Comparison of ENCODE assay signal across 14 mouse cellular contexts in the genomic region with DNA sequence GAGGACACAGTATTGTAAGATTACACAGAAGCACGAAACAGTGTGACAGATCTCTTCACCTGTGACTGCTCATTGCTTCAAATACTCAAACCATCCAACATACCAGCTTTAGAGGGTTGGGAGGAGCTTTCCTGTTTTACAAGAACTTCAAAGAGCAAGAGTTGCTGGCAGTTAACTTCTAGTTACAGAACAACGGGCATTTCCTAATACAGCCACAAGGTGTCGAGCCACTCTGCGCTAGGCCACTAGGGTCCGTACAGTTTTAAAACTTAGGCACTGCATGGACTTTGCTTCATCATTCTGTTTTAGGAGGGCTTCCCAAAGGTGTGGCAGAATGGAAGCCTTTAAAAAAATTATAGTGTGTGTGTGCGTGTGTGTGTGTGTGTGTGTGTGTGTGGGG. TPM values are rescaled to one million over a fixed set of nuclear protein-coding genes. Genes with fewer than 3 reads are reported as not detected.
DNase-seq lines count a peak whose midpoint lies in the region; ATAC-seq and TF ChIP-seq lines count a peak whose summit lies in the region.
"Had no signal": no experiment of that assay in that cellular context is flagged by ENCODE, and none has a peak within 500 bp of the region (broad histone marks: within the 10 kb centered on the region; RNA-seq: fewer than 3 reads in every experiment).

No protein-coding gene starts in this region.

- H3K4me2 ChIP-seq in kidney, embryonic 14.5 days (replicated peaks; ENCODE audit: low read depth, low read length), result no peak overlapping the region
- no peak overlapping the region for H3K4me2 ChIP-seq in lung, embryonic 14.5 days
- no peak overlapping the region for H3K4me2 ChIP-seq in forebrain, embryonic 13.5 days
- H3K4me2 ChIP-seq: limb, embryonic 13.5 days; neural tube, embryonic 13.5 days had no signal

- no peaks in the 10 kb centered on the region for H3K36me3 ChIP-seq in kidney, embryonic 14.5 days (ENCODE audit: control insufficient read depth, insufficient read depth, low read length)
- no peaks in the 10 kb centered on the region for H3K36me3 ChIP-seq in ES-Bruce4 (ENCODE audit: control insufficient read depth, insufficient read depth, low read length, poor library complexity, severe bottlenecking)
- H3K36me3 ChIP-seq in lung, embryonic 14.5 days (ENCODE audit: insufficient read depth), result peaks cover 4% of the 10 kb centered on the region; the same call in 1 of the 2 replicates
- peaks cover 11% of the 10 kb centered on the region; the same call in 1 of the 2 replicates for H3K36me3 ChIP-seq in forebrain, embryonic 13.5 days (ENCODE audit: poor library complexity, severe bottlenecking)

- peak; percentile 30; the same call in 1 of the 2 replicates for TF ChIP-seq CTCF in cerebellum, adult 2 months (IDR thresholded peaks at IDR 0.05; ENCODE audit: borderline replicate concordance, insufficient read depth, low read depth, low read length)
- peak; percentile 30 for TF ChIP-seq CTCF in ES-Bruce4 (IDR thresholded peaks at IDR 0.05; ENCODE audit: low read depth, low read length)
- peak; percentile 76 for TF ChIP-seq CTCF in lung, embryonic 14.5 days (IDR thresholded peaks at IDR 0.05; ENCODE audit: low read depth)

- no peak for TF ChIP-seq POLR2A in cerebellum, adult 2 months (IDR thresholded peaks at IDR 0.05; ENCODE audit: borderline replicate concordance, insufficient read depth, low read length)
- TF ChIP-seq POLR2A in ES-Bruce4 (IDR thresholded peaks at IDR 0.05; ENCODE audit: insufficient read depth, low read length), result no peak

- ATAC-seq in kidney, embryonic 14.5 days (ENCODE audit: low FRiP score, low TSS enrichment), result no peak
- ATAC-seq in lung, embryonic 14.5 days (ENCODE audit: insufficient read depth), result no peak
- no peak for ATAC-seq in erythroblast, adult 5-6 weeks (replicated peaks; ENCODE audit: low FRiP score, poor library complexity, severe bottlenecking)
- no peak for ATAC-seq in forebrain, embryonic 13.5 days

- WGBS in cerebellum, adult 2 months, result 86% methylated on average over 6 of the region's 6 CpGs
- WGBS in kidney, embryonic 14.5 days, result 64% methylated on average over 6 of the region's 6 CpGs
- WGBS in lung, embryonic 14.5 days, result 59% methylated on average over 6 of the region's 6 CpGs
- WGBS in forebrain, embryonic 13.5 days, result 86% methylated on average over 6 of the region's 6 CpGs

- no peaks in the 10 kb centered on the region; the same call in 1 of the 2 replicates for H3K4me1 ChIP-seq in cerebellum, adult 2 months (ENCODE audit: control insufficient read depth, insufficient read depth, low read length)
- H3K4me1 ChIP-seq in kidney, embryonic 14.5 days (ENCODE audit: control insufficient read depth, insufficient read depth, low read length), result 0 out of 2 replicates have a peak, but pooled peaks cover 4% of the 10 kb centered on the region
- no peaks in the 10 kb centered on the region for H3K4me1 ChIP-seq in ES-Bruce4 (ENCODE audit: control insufficient read depth, insufficient read depth, low read length)
- peaks cover 7% of the 10 kb centered on the region; the same call in 1 of the 2 replicates for H3K4me1 ChIP-seq in lung, embryonic 14.5 days (ENCODE audit: insufficient read depth)
- peaks cover 19% of the 10 kb centered on the region for H3K4me1 ChIP-seq in forebrain, embryonic 13.5 days

- no peak overlapping the region; the same call in 1 of the 2 replicates for H3K9ac ChIP-seq in kidney, embryonic 14.5 days (ENCODE audit: low read depth, low read length)
- H3K9ac ChIP-seq in ES-Bruce4 (ENCODE audit: low read depth, poor library complexity, severe bottlenecking), result no peak overlapping the region
- no peak overlapping the region for H3K9ac ChIP-seq in lung, embryonic 14.5 days
- no peak overlapping the region for H3K9ac ChIP-seq in forebrain, embryonic 13.5 days
- H3K9ac ChIP-seq: limb, embryonic 13.5 days; neural tube, embryonic 13.5 days had no signal

- DNase-seq in cerebellum, adult 2 months, result no peak
- no peak for DNase-seq in cerebellum, adult 8-10 months
- peak; percentile 42 to 60 for DNase-seq in kidney, postnatal 4 days
- peak; percentile 75 for DNase-seq in lung, embryonic 14.5 days
- DNase-seq: adrenal gland, adult 8-10 months; gastrocnemius, postnatal 14 days; right cerebral cortex, postnatal 14 days had no signal

- H3K9me3 ChIP-seq in kidney, embryonic 14.5 days (ENCODE audit: control insufficient read depth, low read length), result no peaks in the 10 kb centered on the region
- H3K9me3 ChIP-seq in ES-Bruce4 (replicated peaks; ENCODE audit: control insufficient read depth, insufficient read depth, low read length, poor library complexity, severe bottlenecking), result no peaks in the 10 kb centered on the region
- H3K9me3 ChIP-seq in lung, embryonic 14.5 days (ENCODE audit: low read depth, low read length), result no peaks in the 10 kb centered on the region
- no peaks in the 10 kb centered on the region for H3K9me3 ChIP-seq in forebrain, embryonic 13.5 days (replicated peaks)
- H3K9me3 ChIP-seq: limb, embryonic 13.5 days; neural tube, embryonic 13.5 days had no signal

- no peak overlapping the region for H3K4me3 ChIP-seq in cerebellum, adult 2 months (replicated peaks; ENCODE audit: insufficient read depth, low read depth, low read length)
- H3K4me3 ChIP-seq in kidney, embryonic 14.5 days (ENCODE audit: low read length), result no peak overlapping the region
- H3K4me3 ChIP-seq in ES-Bruce4 (ENCODE audit: low read depth, low read length), result no peak overlapping the region
- no peak overlapping the region for H3K4me3 ChIP-seq in lung, embryonic 14.5 days (ENCODE audit: low read depth, low read length)
- no peak overlapping the region for H3K4me3 ChIP-seq in forebrain, embryonic 13.5 days
- H3K4me3 ChIP-seq: limb, embryonic 13.5 days; neural tube, embryonic 13.5 days had no signal

- no peaks in the 10 kb centered on the region for H3K27me3 ChIP-seq in cerebellum, adult 2 months (ENCODE audit: control insufficient read depth, insufficient read depth, low read length)
- no peaks in the 10 kb centered on the region for H3K27me3 ChIP-seq in kidney, embryonic 14.5 days (ENCODE audit: control insufficient read depth, insufficient read depth, low read length)
- H3K27me3 ChIP-seq in ES-Bruce4 (ENCODE audit: control insufficient read depth, insufficient read depth, low read length, poor library complexity, severe bottlenecking), result no peaks in the 10 kb centered on the region
- H3K27me3 ChIP-seq in lung, embryonic 14.5 days (ENCODE audit: insufficient read depth, low read length), result no peaks in the 10 kb centered on the region
- H3K27me3 ChIP-seq in forebrain, embryonic 13.5 days, result no peaks in the 10 kb centered on the region
- H3K27me3 ChIP-seq: limb, embryonic 13.5 days; neural tube, embryonic 13.5 days had no signal

- no peak for TF ChIP-seq EP300 in ES-Bruce4 (IDR thresholded peaks at IDR 0.05; ENCODE audit: insufficient read depth, low read depth, low read length)

- H3K27ac ChIP-seq in cerebellum, adult 2 months (ENCODE audit: insufficient read depth, low read length), result no peak overlapping the region
- H3K27ac ChIP-seq in kidney, embryonic 14.5 days (ENCODE audit: low read depth, low read length), result no peak overlapping the region
- H3K27ac ChIP-seq in ES-Bruce4 (ENCODE audit: insufficient read depth, low read length), result no peak overlapping the region
- no peak overlapping the region for H3K27ac ChIP-seq in lung, embryonic 14.5 days (ENCODE audit: low read depth)
- no peak overlapping the region for H3K27ac ChIP-seq in forebrain, embryonic 13.5 days
- H3K27ac ChIP-seq: limb, embryonic 13.5 days; neural tube, embryonic 13.5 days had no signal

RNA-seq across cellular contexts. Expression of gene Mab21l3, which starts 32.1 kb away (rescaled TPM):
- polyA plus RNA-seq in cerebellum, adult 2 months (2012; rRNA removed), result 0.06 and 0.16 TPM in 2 replicates
- polyA plus RNA-seq in kidney, embryonic 14.5 days (2014; fragmentation: Nextera tagmentation; extraction: Ambion mirVana), result 0.41 and 0.77 TPM in 2 replicates
- 3.4 and 3.8 TPM in 2 replicates for polyA plus RNA-seq in ES-Bruce4 (2011; ENCODE audit: insufficient read depth, insufficient read length, low read depth, missing spikeins)
- 0.12 and 0.68 TPM in 2 replicates for polyA plus RNA-seq in lung, embryonic 14.5 days (2014; fragmentation: Nextera tagmentation; extraction: Ambion mirVana)
- total RNA-seq in erythroblast, adult 5-6 weeks (2015; ENCODE audit: low replicate concordance), result not detected in 2 replicates
- not detected in 2 replicates for total RNA-seq in erythroblast, adult 5-6 weeks (2017; ENCODE audit: low replicate concordance)
- 0.50 and 0.54 TPM in 2 replicates for polyA plus RNA-seq in forebrain, embryonic 13.5 days (2015; fragmentation: Nextera tagmentation; extraction: Ambion mirVana)
- total RNA-seq: gastrocnemius, postnatal 14 days; layer of hippocampus, adult 18-20 months had no signal

RNA-seq across cellular contexts. Expression of gene Slc22a15, which starts 43.4 kb away (rescaled TPM):
- polyA plus RNA-seq in cerebellum, adult 2 months (2012; rRNA removed), result 14.7 and 14.8 TPM in 2 replicates
- 3.5 and 4.3 TPM in 2 replicates for polyA plus RNA-seq in kidney, embryonic 14.5 days (2014; fragmentation: Nextera tagmentation; extraction: Ambion mirVana)
- polyA plus RNA-seq in ES-Bruce4 (2011; ENCODE audit: insufficient read depth, insufficient read length, low read depth, missing spikeins), result 0.85 and 1.8 TPM in 2 replicates
- polyA plus RNA-seq in lung, embryonic 14.5 days (2014; fragmentation: Nextera tagmentation; extraction: Ambion mirVana), result 5.1 and 5.4 TPM in 2 replicates
- 4.6 and 5.6 TPM in 2 replicates for total RNA-seq in erythroblast, adult 5-6 weeks (2015; ENCODE audit: low replicate concordance)
- 2.5 and 5.7 TPM in 2 replicates for total RNA-seq in erythroblast, adult 5-6 weeks (2017; ENCODE audit: low replicate concordance)
- polyA plus RNA-seq in forebrain, embryonic 13.5 days (2015; fragmentation: Nextera tagmentation; extraction: Ambion mirVana), result 4.8 and 5.5 TPM in 2 replicates

Comparison
In these comparisons a context has a peak if more than half of its experiments do, and no peak if none do; other contexts are left out.
1. DNase-seq: peak in kidney, postnatal 4 days (2 of 2) and lung, embryonic 14.5 days (single experiment); none in cerebellum, adult 2 months (0 of 2) and cerebellum, adult 8-10 months (single experiment).
2. Peak in every context shown above with its lines, with median percentiles within 50 percentile points of each other: CTCF ChIP-seq.